Mouse (Mus musculus) G1E (cell line): ENCODE measurements around the gene Fbxl2. TPM values are rescaled to one million over a fixed set of nuclear protein-coding genes. Genes with fewer than 3 reads are reported as not detected.
A peak's percentile ranks its signal among the peaks of the same experiment; 100 is the strongest.

Experiments
- ATAC-seq: 2 replicates; pipeline ENCODE4 v1.8.0; 2016; ENCODE audit warnings: mild to moderate bottlenecking; ENCODE audit not compliant: insufficient number of reproducible peaks, poor library complexity, low FRiP score, severe bottlenecking; ENCODE audit errors: extremely low read depth
- DNase-seq: peaks from one replicate; pipeline ENCODE4 v3.0.0; 2012; ENCODE audit warnings: low spot score
- H3K27me3 ChIP-seq: 2 replicates; pipeline ENCODE4 v1.6.1; 2012; ENCODE audit warnings: mild to moderate bottlenecking, low read length, inconsistent platforms; ENCODE audit not compliant: insufficient read depth
- H3K36me3 ChIP-seq: replicated peaks from 2 replicates; pipeline ENCODE3; 2012; ENCODE audit warnings: mild to moderate bottlenecking, inconsistent platforms
- H3K4me1 ChIP-seq: 2 replicates; pipeline ENCODE4 v1.6.1; 2012; ENCODE audit warnings: low read depth, low read length, inconsistent platforms, mixed read lengths; ENCODE audit not compliant: insufficient read depth
- H3K4me3 ChIP-seq: 2 replicates; pipeline ENCODE4 v1.5.1; 2012; ENCODE audit warnings: low read depth, mild to moderate bottlenecking, inconsistent platforms, low read length, moderate library complexity, mixed read lengths
- H3K9me3 ChIP-seq: replicated peaks from 2 replicates; pipeline ENCODE4 v1.6.1; 2012; ENCODE audit warnings: inconsistent platforms
- CTCF ChIP-seq: IDR thresholded peaks from 2 replicates; pipeline ENCODE4 v1.5.1; 2012; ENCODE audit warnings: low read depth, low read length, inconsistent platforms, mixed read lengths
- GATA1 ChIP-seq: IDR thresholded peaks from 2 replicates; pipeline ENCODE4 v1.6.1; 2012; ENCODE audit warnings: borderline replicate concordance, low read length, inconsistent platforms, mixed read lengths
- GATA2 ChIP-seq: IDR thresholded peaks from 2 replicates; pipeline ENCODE4 v1.6.1; 2012; ENCODE audit warnings: low read depth, low read length, inconsistent platforms, borderline replicate concordance
- POLR2AphosphoS5 ChIP-seq: IDR thresholded peaks from 2 replicates; pipeline ENCODE4 v1.6.1; 2012; ENCODE audit warnings: low read depth, low read length, inconsistent platforms; ENCODE audit not compliant: insufficient replicate concordance
- TAL1 ChIP-seq: conservative IDR thresholded peaks from 2 replicates; pipeline ENCODE4 v1.6.1; 2012; ENCODE audit warnings: low read depth, low read length, inconsistent platforms, mixed read lengths
- polyA plus RNA-seq: library from polyadenylated mRNA; stranded (reverse); fragments of >175 nt; gene quantifications from 2 replicates; pipeline ENCODE4 v1.2.3, GENCODE M21; 2012
- total RNA-seq, 2 experiments: library from RNA; stranded (forward) in 1 of 2; stranded (reverse) in 1 of 2; fragments of 200-1000 nt in 1 of 2; fragments of >200 nt in 1 of 2; fragmentation: Nextera tagmentation in 1 of 2; gene quantifications; 2 replicates each; pipeline ENCODE4 v1.2.3; 2014 to 2017

The Fbxl2 gene
- total and polyA plus RNA-seq, 3 experiments: 0.12 to 0.38 (median 0.16) TPM

GRCm38 (mm10) chr9:113957777-113958176 is 88.2 kb downstream of the Fbxl2 start:
- Histone ChIP-seq H3K4me1 (peaks cover 2% of the 10 kb centered on the region; the same call in 1 of the 2 replicates), H3K27me3 (no peaks in the 10 kb centered on the region), H3K9me3 (no peaks in the 10 kb centered on the region), H3K4me3 (no peak overlapping the region), H3K36me3 (peaks cover 90% of the 10 kb centered on the region)
- no peak for TF ChIP-seq GATA2
- no peak for TF ChIP-seq TAL1
- TF ChIP-seq CTCF: no peak
- no peak for TF ChIP-seq POLR2AphosphoS5
- no peak for TF ChIP-seq GATA1
- DNase-seq (no peak), ATAC-seq (no peak)

- Histone ChIP-seq H3K36me3 (peaks cover 90% of the 10 kb centered on the region), H3K27me3 (no peaks in the 10 kb centered on the region), H3K9me3 (no peaks in the 10 kb centered on the region), H3K4me3 (no peak overlapping the region), H3K4me1 (peaks cover 21% of the 10 kb centered on the region)
- ATAC-seq: no peak
- no peak for TF ChIP-seq GATA1
- TF ChIP-seq POLR2AphosphoS5: no peak
- no peak for TF ChIP-seq GATA2
- no peak for TF ChIP-seq TAL1
- TF ChIP-seq CTCF: no peak
- DNase-seq: no peak
These were observed 98.8 kb downstream of the Fbxl2 start for GRCm38 (mm10) chr9:113947216-113947615.

GRCm38 (mm10) chr9:113943372-113943771 is 102.6 kb downstream of the Fbxl2 start:
- TF ChIP-seq GATA1 (no peak), POLR2AphosphoS5 (no peak), GATA2 (no peak), TAL1 (no peak), CTCF (no peak)
- H3K36me3 ChIP-seq: peaks cover 78% of the 10 kb centered on the region
- DNase-seq: no peak
- no peak for ATAC-seq
- H3K27me3 ChIP-seq: no peaks in the 10 kb centered on the region
- no peaks in the 10 kb centered on the region for H3K9me3 ChIP-seq
- H3K4me1 ChIP-seq: peaks cover 55% of the 10 kb centered on the region
- no peak overlapping the region for H3K4me3 ChIP-seq

GRCm38 (mm10) chr9:113941103-113941805 is 104.7 kb downstream of the Fbxl2 start:
- Histone ChIP-seq H3K9me3 (no peaks in the 10 kb centered on the region), H3K4me3 (no peak overlapping the region; the same call in 1 of the 2 replicates), H3K36me3 (peaks cover 71% of the 10 kb centered on the region), H3K27me3 (no peaks in the 10 kb centered on the region), H3K4me1 (peaks cover 68% of the 10 kb centered on the region)
- DNase-seq (peak; percentile 60), ATAC-seq (peak; percentile 83)
- TF ChIP-seq GATA2 (no peak), CTCF (no peak), POLR2AphosphoS5 (no peak), GATA1 (no peak), TAL1 (no peak)

- Histone ChIP-seq H3K4me1 (peaks cover 82% of the 10 kb centered on the region), H3K36me3 (peaks cover 62% of the 10 kb centered on the region), H3K27me3 (no peaks in the 10 kb centered on the region), H3K9me3 (no peaks in the 10 kb centered on the region), H3K4me3 (no peak overlapping the region)
- TF ChIP-seq CTCF: no peak
- no peak for TF ChIP-seq GATA1
- no peak for TF ChIP-seq TAL1
- TF ChIP-seq POLR2AphosphoS5: no peak
- TF ChIP-seq GATA2: no peak
- DNase-seq (no peak), ATAC-seq (no peak)
These were observed 106.7 kb downstream of the Fbxl2 start for GRCm38 (mm10) chr9:113939063-113939850.

GRCm38 (mm10) chr9:113935638-113936037 is 110.4 kb downstream of the Fbxl2 start:
- peaks cover 47% of the 10 kb centered on the region for H3K36me3 ChIP-seq
- no peaks in the 10 kb centered on the region for H3K9me3 ChIP-seq
- H3K4me1 ChIP-seq: peaks cover 64% of the 10 kb centered on the region
- no peak for TF ChIP-seq GATA1
- TF ChIP-seq TAL1: no peak
- TF ChIP-seq POLR2AphosphoS5: no peak
- no peak for TF ChIP-seq GATA2
- no peak for TF ChIP-seq CTCF
- no peaks in the 10 kb centered on the region for H3K27me3 ChIP-seq
- peak overlapping the region; percentile 2; the same call in 1 of the 2 replicates for H3K4me3 ChIP-seq
- ATAC-seq: no peak
- no peak for DNase-seq
